Mouse (Mus musculus) heart, embryonic 11.5 days (tissue): ENCODE results near the gene Snai1. TPM values are rescaled to one million over a fixed set of nuclear protein-coding genes. Genes with fewer than 3 reads are reported as not detected.

Experiments used
- ATAC-seq: fragments of 200-750 bp; cut with Nextera tagmentation; replicated peaks from 2 replicates; pipeline ENCODE4 v1.8.0; 2017; ENCODE audit warnings: moderate library complexity; ENCODE audit not compliant: insufficient number of reproducible peaks, low FRiP score, low TSS enrichment
- H3K27ac ChIP-seq: fragments of 300-500 bp; sonication (generic); 2 replicates; pipeline ENCODE4 v1.5.1; 2014; ENCODE audit warnings: mild to moderate bottlenecking, low read depth, low read length
- H3K27me3 ChIP-seq: fragments of 300-500 bp; sonication (generic); 2 replicates; pipeline ENCODE4 v1.6.1; 2014; ENCODE audit warnings: mild to moderate bottlenecking, low read length, mixed read lengths; ENCODE audit not compliant: control insufficient read depth, insufficient read depth
- H3K36me3 ChIP-seq: fragments of 300-500 bp; sonication (generic); 2 replicates; pipeline ENCODE4 v1.6.1; 2014; ENCODE audit warnings: mild to moderate bottlenecking, low read length, moderate library complexity, mixed read lengths; ENCODE audit not compliant: control insufficient read depth, insufficient read depth
- H3K4me1 ChIP-seq: fragments of 300-500 bp; sonication (generic); 2 replicates; pipeline ENCODE4 v1.6.1; 2014; ENCODE audit warnings: low read length; ENCODE audit not compliant: control insufficient read depth, insufficient read depth
- H3K4me2 ChIP-seq: fragments of 300-500 bp; sonication (generic); 2 replicates; pipeline ENCODE4 v1.6.1; 2014; ENCODE audit warnings: mild to moderate bottlenecking, moderate library complexity
- H3K4me3 ChIP-seq: fragments of 300-500 bp; sonication (generic); 2 replicates; pipeline ENCODE4 v1.5.1; 2014; ENCODE audit warnings: low read depth, low read length
- H3K9ac ChIP-seq: fragments of 300-500 bp; sonication (generic); 2 replicates; pipeline ENCODE4 v1.6.1; 2014; ENCODE audit warnings: mild to moderate bottlenecking, low read depth, low read length, moderate library complexity
- H3K9me3 ChIP-seq: fragments of 300-500 bp; sonication (generic); replicated peaks from 2 replicates; pipeline ENCODE4 v1.6.1; 2016; ENCODE audit warnings: low read length; ENCODE audit not compliant: control insufficient read depth
- WGBS: fragments of 180-500 bp; shearing (Covaris S2); extraction: QIAGEN DNeasy Blood & Tissue Kit; methylation state at CpG from one replicate; pipeline ENCODE4 v1.1.7; 2014; ENCODE audit not compliant: insufficient replicate concordance; 5-methylcytosine and 5-hydroxymethylcytosine counted together
- polyA plus RNA-seq: library from polyadenylated mRNA; unstranded; fragments of >200 nt; fragmentation: Nextera tagmentation; extraction: Ambion mirVana; gene quantifications from 2 replicates; pipeline ENCODE4 v1.2.1, GENCODE M21; 2014

Snai1 gene
- polyA plus RNA-seq, 1 experiment from 2014 or later: 21.1 TPM

GRCm38 (mm10) chr2:167543121-167544003 lies 5.4 kb downstream of the Snai1 start:
- Histone ChIP-seq H3K9me3 (no peaks in the 10 kb centered on the region), H3K4me1 (peaks cover 52% of the 10 kb centered on the region), H3K36me3 (no peaks in the 10 kb centered on the region), H3K9ac (peak overlapping the region; percentile 65), H3K27ac (peak overlapping the region; percentile 93), H3K4me3 (no peak overlapping the region), H3K4me2 (peak overlapping the region; percentile 5; the same call in 1 of the 2 replicates), H3K27me3 (peaks cover 6% of the 10 kb centered on the region; the same call in 1 of the 2 replicates)
- 17% methylated on average over 16 of the region's 16 CpGs for WGBS
- ATAC-seq: no peak

GRCm38 (mm10) chr2:167544004-167544356 lies 6.0 kb downstream of the Snai1 start:
- peak overlapping the region; percentile 5; the same call in 1 of the 2 replicates for H3K4me2 ChIP-seq
- ATAC-seq: no peak; the same call in 1 of the 2 replicates
- peaks cover 50% of the 10 kb centered on the region for H3K4me1 ChIP-seq
- H3K4me3 ChIP-seq: no peak overlapping the region
- peak overlapping the region; percentile 65 for H3K9ac ChIP-seq
- no peaks in the 10 kb centered on the region for H3K9me3 ChIP-seq
- H3K27me3 ChIP-seq: peaks cover 3% of the 10 kb centered on the region; the same call in 1 of the 2 replicates
- H3K27ac ChIP-seq: peak overlapping the region; percentile 93
- no peaks in the 10 kb centered on the region for H3K36me3 ChIP-seq
- 7% methylated on average over 4 of the region's 4 CpGs for WGBS

- H3K4me2 ChIP-seq: no peak overlapping the region; the same call in 1 of the 2 replicates
- 55% methylated on average over 5 of the region's 5 CpGs for WGBS
- H3K27me3 ChIP-seq: no peaks in the 10 kb centered on the region
- peaks cover 46% of the 10 kb centered on the region for H3K4me1 ChIP-seq
- no peak for ATAC-seq
- no peaks in the 10 kb centered on the region for H3K9me3 ChIP-seq
- H3K27ac ChIP-seq: peak overlapping the region; percentile 93
- H3K36me3 ChIP-seq: no peaks in the 10 kb centered on the region
- no peak overlapping the region for H3K4me3 ChIP-seq
- peak overlapping the region; percentile 65; the same call in 1 of the 2 replicates for H3K9ac ChIP-seq
Measured at GRCm38 (mm10) chr2:167544456-167544855, 6.5 kb downstream of the Snai1 start.

- no peak overlapping the region for H3K4me2 ChIP-seq
- H3K9ac ChIP-seq: no peak overlapping the region
- no peaks in the 10 kb centered on the region for H3K36me3 ChIP-seq
- H3K9me3 ChIP-seq: no peaks in the 10 kb centered on the region
- peaks cover 25% of the 10 kb centered on the region for H3K4me1 ChIP-seq
- no peak for ATAC-seq
- 87% methylated on average over 18 of the region's 18 CpGs for WGBS
- H3K27me3 ChIP-seq: no peaks in the 10 kb centered on the region
- no peak overlapping the region for H3K27ac ChIP-seq
- no peak overlapping the region for H3K4me3 ChIP-seq
Measured at GRCm38 (mm10) chr2:167546447-167547195, 8.6 kb downstream of the Snai1 start.

- ATAC-seq: no peak
- Histone ChIP-seq H3K36me3 (no peaks in the 10 kb centered on the region), H3K27ac (no peak overlapping the region), H3K4me3 (no peak overlapping the region), H3K4me1 (peaks cover 24% of the 10 kb centered on the region), H3K4me2 (no peak overlapping the region), H3K9ac (no peak overlapping the region), H3K9me3 (no peaks in the 10 kb centered on the region), H3K27me3 (no peaks in the 10 kb centered on the region)
- WGBS: 83% methylated on average over 8 of the region's 8 CpGs
Measured at GRCm38 (mm10) chr2:167547444-167547843, 9.4 kb downstream of the Snai1 start.

- Histone ChIP-seq H3K9ac (no peak overlapping the region), H3K36me3 (no peaks in the 10 kb centered on the region), H3K9me3 (no peaks in the 10 kb centered on the region), H3K27me3 (no peaks in the 10 kb centered on the region), H3K4me2 (no peak overlapping the region), H3K4me1 (peaks cover 18% of the 10 kb centered on the region), H3K4me3 (no peak overlapping the region), H3K27ac (no peak overlapping the region)
- 84% methylated on average over 7 of the region's 7 CpGs for WGBS
- ATAC-seq: no peak
Measured at GRCm38 (mm10) chr2:167548961-167549360, 11.0 kb downstream of the Snai1 start.

GRCm38 (mm10) chr2:167550341-167550854 lies 12.4 kb downstream of the Snai1 start:
- Histone ChIP-seq H3K27ac (no peak overlapping the region), H3K36me3 (no peaks in the 10 kb centered on the region), H3K4me2 (no peak overlapping the region), H3K4me3 (no peak overlapping the region), H3K9me3 (no peaks in the 10 kb centered on the region), H3K4me1 (peaks cover 15% of the 10 kb centered on the region), H3K27me3 (no peaks in the 10 kb centered on the region), H3K9ac (no peak overlapping the region)
- 57% methylated on average over 8 of the region's 8 CpGs for WGBS
- ATAC-seq: no peak

GRCm38 (mm10) chr2:167551342-167551920 lies 13.4 kb downstream of the Snai1 start:
- no peak overlapping the region for H3K9ac ChIP-seq
- peaks cover 15% of the 10 kb centered on the region for H3K4me1 ChIP-seq

More at GRCm38 (mm10) chr2:167551342-167551920, 13.4 kb downstream of the Snai1 start:
- Histone ChIP-seq H3K9me3 (no peaks in the 10 kb centered on the region), H3K27me3 (no peaks in the 10 kb centered on the region), H3K27ac (no peak overlapping the region), H3K4me2 (no peak overlapping the region), H3K36me3 (no peaks in the 10 kb centered on the region), H3K4me3 (no peak overlapping the region)
- ATAC-seq: no peak
- 75% methylated on average over 8 of the region's 8 CpGs for WGBS
